Mouse (Mus musculus) ES-Bruce4 (cell line): ENCODE data around the gene Ank3.

Experiments used
- CTCF ChIP-seq: IDR thresholded peaks from one replicate; pipeline ENCODE4 v1.8.1; 2011; ENCODE audit warnings: low read depth, low read length
- POLR2A ChIP-seq: IDR thresholded peaks from one replicate; pipeline ENCODE4 v1.8.1; 2011; ENCODE audit warnings: low read length; ENCODE audit not compliant: insufficient read depth

DNA sequence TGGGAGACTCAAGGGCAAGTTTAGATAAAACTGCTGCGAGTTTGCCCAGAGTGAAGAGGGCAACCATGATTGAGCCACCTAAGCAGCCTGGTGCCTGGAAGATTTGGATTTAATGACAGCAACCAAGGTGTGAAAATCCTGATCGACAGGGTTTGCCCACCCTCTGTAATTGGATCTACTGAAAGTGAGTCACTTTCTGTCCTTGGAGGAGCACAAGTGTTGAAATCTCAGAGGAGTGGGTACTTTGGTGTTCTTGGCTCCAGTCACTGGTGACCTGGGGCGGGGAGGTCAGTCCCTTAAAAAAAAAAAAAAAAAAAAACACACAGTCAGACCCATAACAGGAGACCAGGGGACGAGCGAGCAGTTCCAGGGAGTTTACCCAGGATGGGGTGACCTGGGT is 624.0 kb downstream of the Ank3 start:
- no peak for TF ChIP-seq POLR2A
- TF ChIP-seq CTCF = no peak
